Mouse (Mus musculus): ENCODE results near the gene Itprip.

Itprip gene

GRCm38 (mm10) chr19:47913344-47913743 is 5.8 kb downstream of the Itprip start:
- DNase-seq, result no peak

- no peak for DNase-seq
Measured at GRCm38 (mm10) chr19:47910751-47911150, 8.3 kb downstream of the Itprip start.

GRCm38 (mm10) chr19:47910117-47910618 is 8.9 kb downstream of the Itprip start:
- no peak for DNase-seq

GRCm38 (mm10) chr19:47909387-47910116 is 9.5 kb downstream of the Itprip start:
- DNase-seq, result no peak

GRCm38 (mm10) chr19:47908961-47909371 is 10.1 kb downstream of the Itprip start:
- DNase-seq, result no peak

GRCm38 (mm10) chr19:47907596-47907995 is 11.5 kb downstream of the Itprip start:
- DNase-seq, result no peak

GRCm38 (mm10) chr19:47905603-47906002 is 13.5 kb downstream of the Itprip start:
- DNase-seq, result no peak

- no peak for DNase-seq
Measured at GRCm38 (mm10) chr19:47905081-47905480, 14.0 kb downstream of the Itprip start.

- DNase-seq, result no peak
Measured at GRCm38 (mm10) chr19:47903679-47904078, 15.4 kb downstream of the Itprip start.

- DNase-seq, result no peak
Measured at GRCm38 (mm10) chr19:47902316-47903201, 16.5 kb downstream of the Itprip start.

GRCm38 (mm10) chr19:47900558-47900957 is 18.5 kb downstream of the Itprip start:
- DNase-seq, result no peak

- DNase-seq, result no peak
Measured at GRCm38 (mm10) chr19:47900012-47900411, 19.1 kb downstream of the Itprip start.

- DNase-seq, result no peak
Measured at GRCm38 (mm10) chr19:47898472-47899079, 20.5 kb downstream of the Itprip start.

- DNase-seq, result no peak
Measured at GRCm38 (mm10) chr19:47893092-47893491, 26.0 kb downstream of the Itprip start.

GRCm38 (mm10) chr19:47891562-47892312 is 27.4 kb downstream of the Itprip start:
- DNase-seq, result no peak

- DNase-seq, result no peak
Measured at GRCm38 (mm10) chr19:47890489-47891130, 28.5 kb downstream of the Itprip start.

- DNase-seq, result no peak
Measured at GRCm38 (mm10) chr19:47888037-47888436, 31.1 kb downstream of the Itprip start.

- no peak for DNase-seq
Measured at GRCm38 (mm10) chr19:47887417-47887816, 31.7 kb downstream of the Itprip start.

GRCm38 (mm10) chr19:47886617-47887016 is 32.5 kb downstream of the Itprip start:
- DNase-seq, result no peak

GRCm38 (mm10) chr19:47885886-47886285 is 33.2 kb downstream of the Itprip start:
- no peak for DNase-seq

GRCm38 (mm10) chr19:47885191-47885743 is 33.8 kb downstream of the Itprip start:
- no peak for DNase-seq
